Mouse (Mus musculus) heart, embryonic 16.5 days (tissue): ENCODE measurements around the gene Arl6ip1. TPM values are rescaled to one million over a fixed set of nuclear protein-coding genes. Genes with fewer than 3 reads are reported as not detected.

Experiments
- ATAC-seq: fragments of 200-750 bp; cut with Nextera tagmentation; replicated peaks from 2 replicates; pipeline ENCODE4 v1.8.0; 2017; ENCODE audit warnings: moderate number of reproducible peaks; ENCODE audit not compliant: insufficient read depth, low FRiP score; ENCODE audit errors: extremely low read depth
- H3K27ac ChIP-seq: fragments of 300-500 bp; sonication (generic); 2 replicates; pipeline ENCODE4 v1.5.1; 2014; ENCODE audit warnings: mild to moderate bottlenecking, low read length, control low read depth, moderate library complexity
- H3K27me3 ChIP-seq: fragments of 300-500 bp; sonication (generic); 2 replicates; pipeline ENCODE4 v1.6.1; 2014; ENCODE audit warnings: low read length, mixed read lengths; ENCODE audit not compliant: control insufficient read depth, insufficient read depth
- H3K36me3 ChIP-seq: fragments of 300-500 bp; sonication (generic); 2 replicates; pipeline ENCODE4 v1.6.1; 2014; ENCODE audit not compliant: control insufficient read depth, insufficient read depth
- H3K4me1 ChIP-seq: fragments of 300-500 bp; sonication (generic); 2 replicates; pipeline ENCODE4 v1.6.1; 2014; ENCODE audit warnings: low read length, mixed read lengths; ENCODE audit not compliant: control insufficient read depth, insufficient read depth
- H3K4me2 ChIP-seq: fragments of 300-500 bp; sonication (generic); 2 replicates; pipeline ENCODE4 v1.6.1; 2014; ENCODE audit warnings: low read depth, mild to moderate bottlenecking, control low read depth, low read length
- H3K4me3 ChIP-seq: fragments of 300-500 bp; sonication (generic); 2 replicates; pipeline ENCODE4 v1.5.1; 2014; ENCODE audit warnings: mild to moderate bottlenecking, control low read depth, low read length
- H3K9ac ChIP-seq: fragments of 300-500 bp; sonication (generic); 2 replicates; pipeline ENCODE4 v1.6.1; 2014; ENCODE audit warnings: low read length, control low read depth
- H3K9me3 ChIP-seq: fragments of 300-500 bp; sonication (generic); replicated peaks from 2 replicates; pipeline ENCODE4 v1.6.1; 2016; ENCODE audit warnings: low read length; ENCODE audit not compliant: control insufficient read depth
- WGBS: fragments of 180-500 bp; shearing (Covaris S2); extraction: QIAGEN DNeasy Blood & Tissue Kit; methylation state at CpG from one replicate; pipeline ENCODE4 v1.1.7; 2014; 5-methylcytosine and 5-hydroxymethylcytosine counted together
- polyA plus RNA-seq: library from polyadenylated mRNA; unstranded; fragments of >200 nt; fragmentation: Nextera tagmentation; extraction: Ambion mirVana; gene quantifications from 2 replicates; pipeline ENCODE4 v1.2.1, GENCODE M21; 2015

The Arl6ip1 gene
- polyA plus RNA-seq, 1 experiment from 2014 or later: 270 TPM

DNA sequence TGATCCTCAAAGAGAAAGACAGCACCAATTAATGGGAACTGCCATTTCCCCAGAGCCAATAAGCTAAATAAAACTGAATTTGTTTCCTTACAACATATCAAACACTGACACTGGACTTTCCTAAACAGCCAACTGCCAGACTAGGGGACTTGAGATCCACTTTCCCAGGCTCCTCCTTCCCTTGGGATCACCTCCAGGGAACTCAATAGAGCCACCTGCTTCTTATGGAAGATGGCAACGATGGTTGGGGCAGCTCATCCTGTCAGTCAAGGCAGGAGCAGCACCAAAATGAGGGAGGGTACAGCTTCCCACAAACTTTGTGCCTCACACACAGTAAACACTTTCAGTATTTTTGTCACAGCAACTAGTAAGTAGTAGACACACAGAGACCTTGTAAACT is 21.8 kb downstream of the Arl6ip1 start:
- Histone ChIP-seq H3K9me3 (no peaks in the 10 kb centered on the region), H3K27me3 (no peaks in the 10 kb centered on the region), H3K4me2 (no peak overlapping the region), H3K4me3 (no peak overlapping the region), H3K9ac (no peak overlapping the region), H3K27ac (no peak overlapping the region), H3K36me3 (peaks cover 73% of the 10 kb centered on the region), H3K4me1 (peaks cover 22% of the 10 kb centered on the region)
- no peak for ATAC-seq
- WGBS: 54% methylated on average over 1 of the region's 1 CpGs

- WGBS: 61% methylated on average over 5 of the region's 5 CpGs
- Histone ChIP-seq H3K9me3 (no peaks in the 10 kb centered on the region), H3K9ac (no peak overlapping the region), H3K36me3 (peaks cover 46% of the 10 kb centered on the region), H3K27me3 (no peaks in the 10 kb centered on the region), H3K27ac (no peak overlapping the region), H3K4me3 (no peak overlapping the region), H3K4me1 (peaks cover 2% of the 10 kb centered on the region; the same call in 1 of the 2 replicates), H3K4me2 (no peak overlapping the region)
- no peak for ATAC-seq
Observed at GRCm38 (mm10) chr7:118104458-118105052, 24.9 kb downstream of the Arl6ip1 start.

DNA sequence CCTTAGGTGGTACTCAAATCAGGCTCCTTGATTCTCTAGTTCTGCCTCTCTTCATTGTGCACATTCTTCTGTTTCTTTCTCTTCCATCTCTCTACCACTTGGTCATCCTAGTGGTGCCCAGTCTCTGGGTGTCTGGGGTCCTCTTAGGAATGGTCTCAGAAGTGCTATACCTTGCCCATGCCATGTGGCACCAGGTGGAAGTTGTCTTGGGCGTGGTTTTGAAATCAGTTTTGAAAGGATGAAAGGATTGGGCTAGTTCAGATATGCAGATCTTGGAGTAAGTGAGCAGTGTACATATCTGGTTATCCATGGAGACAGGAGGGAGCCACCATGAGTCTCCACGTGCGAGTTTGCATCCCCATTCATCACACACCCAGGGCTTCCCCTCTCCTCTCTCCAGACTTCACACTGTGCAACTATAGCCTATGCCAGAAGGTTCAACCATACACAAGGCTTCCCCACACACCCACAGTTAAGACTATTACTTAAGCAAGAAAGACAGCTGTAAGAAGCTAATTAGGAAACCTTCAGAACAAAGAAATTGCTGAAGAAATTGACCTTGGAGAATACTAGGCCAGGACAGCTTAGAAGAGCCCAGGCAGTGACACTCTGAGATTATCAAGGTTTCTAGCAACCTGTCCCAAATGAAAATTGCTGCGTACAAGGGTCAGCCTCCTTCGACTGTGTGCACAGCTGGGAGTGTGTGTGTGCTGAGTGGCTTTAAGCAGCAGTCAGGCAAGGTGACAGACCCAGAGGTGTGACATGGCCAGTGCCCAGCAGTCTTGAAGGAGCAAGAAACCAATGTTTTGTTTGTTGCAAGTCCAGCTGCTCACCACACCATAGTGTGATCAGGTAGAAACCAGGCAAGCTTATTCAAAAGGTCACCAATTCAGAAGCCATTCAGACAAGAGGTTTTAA is 25.7 kb downstream of the Arl6ip1 start:
- Histone ChIP-seq H3K9ac (no peak overlapping the region), H3K4me1 (peaks cover 2% of the 10 kb centered on the region; the same call in 1 of the 2 replicates), H3K4me2 (no peak overlapping the region), H3K9me3 (no peaks in the 10 kb centered on the region), H3K27me3 (no peaks in the 10 kb centered on the region), H3K36me3 (peaks cover 38% of the 10 kb centered on the region), H3K27ac (no peak overlapping the region), H3K4me3 (no peak overlapping the region)
- WGBS: 46% methylated on average over 5 of the region's 5 CpGs
- 0 out of 2 replicates have a peak, but pooled peaks have one; percentile 14 for ATAC-seq

GRCm38 (mm10) chr7:118102678-118103461 is 26.6 kb downstream of the Arl6ip1 start:
- H3K9me3 ChIP-seq: no peaks in the 10 kb centered on the region
- no peak overlapping the region for H3K4me3 ChIP-seq
- H3K27ac ChIP-seq: no peak overlapping the region
- 30% methylated on average over 4 of the region's 4 CpGs for WGBS
- H3K9ac ChIP-seq: no peak overlapping the region
- H3K36me3 ChIP-seq: peaks cover 29% of the 10 kb centered on the region
- 0 out of 2 replicates have a peak, but pooled peaks have one; percentile 4 for ATAC-seq
- no peaks in the 10 kb centered on the region for H3K27me3 ChIP-seq
- peaks cover 2% of the 10 kb centered on the region; the same call in 1 of the 2 replicates for H3K4me1 ChIP-seq
- no peak overlapping the region for H3K4me2 ChIP-seq

GRCm38 (mm10) chr7:118102231-118102630 is 27.2 kb downstream of the Arl6ip1 start:
- peaks cover 2% of the 10 kb centered on the region; the same call in 1 of the 2 replicates for H3K4me1 ChIP-seq
- no peak for ATAC-seq
- H3K9me3 ChIP-seq: no peaks in the 10 kb centered on the region
- peaks cover 23% of the 10 kb centered on the region for H3K36me3 ChIP-seq
- H3K4me3 ChIP-seq: no peak overlapping the region
- no peak overlapping the region for H3K9ac ChIP-seq
- no peaks in the 10 kb centered on the region for H3K27me3 ChIP-seq
- H3K27ac ChIP-seq: no peak overlapping the region
- H3K4me2 ChIP-seq: no peak overlapping the region
- 42% methylated on average over 4 of the region's 4 CpGs for WGBS

GRCm38 (mm10) chr7:118097615-118098014 is 31.8 kb downstream of the Arl6ip1 start:
- WGBS: 38% methylated on average over 7 of the region's 7 CpGs
- Histone ChIP-seq H3K9ac (no peak overlapping the region), H3K27me3 (no peaks in the 10 kb centered on the region), H3K4me1 (no peaks in the 10 kb centered on the region), H3K9me3 (no peaks in the 10 kb centered on the region), H3K4me2 (no peak overlapping the region), H3K4me3 (no peak overlapping the region), H3K27ac (no peak overlapping the region), H3K36me3 (no peaks in the 10 kb centered on the region)
- 0 out of 2 replicates have a peak, but pooled peaks have one; percentile 8 for ATAC-seq

DNA sequence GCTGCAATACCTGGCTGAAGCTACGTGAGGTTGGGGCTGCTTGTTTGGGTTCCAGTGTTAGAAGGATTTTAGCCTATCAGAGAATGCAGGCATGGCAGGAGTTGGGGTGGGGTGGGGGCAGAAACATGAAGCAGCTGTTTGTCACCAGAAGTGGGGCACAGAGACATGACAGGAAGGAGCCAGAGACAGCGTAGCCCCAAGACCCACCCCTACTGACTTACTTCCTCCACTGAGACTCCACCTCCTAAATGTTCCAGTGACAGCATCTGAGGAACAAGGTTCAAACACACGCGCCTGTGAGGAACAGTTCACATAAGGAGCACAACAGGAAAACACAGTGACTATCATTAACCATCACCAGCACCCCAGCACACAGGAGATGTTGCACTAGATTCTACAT is 49.5 kb downstream of the Arl6ip1 start:
- Histone ChIP-seq H3K4me3 (no peak overlapping the region), H3K27me3 (no peaks in the 10 kb centered on the region), H3K9ac (no peak overlapping the region), H3K9me3 (no peaks in the 10 kb centered on the region), H3K36me3 (no peaks in the 10 kb centered on the region), H3K4me2 (no peak overlapping the region), H3K4me1 (no peaks in the 10 kb centered on the region), H3K27ac (no peak overlapping the region)
- 75% methylated on average over 4 of the region's 4 CpGs for WGBS
- no peak for ATAC-seq

- no peak overlapping the region for H3K27ac ChIP-seq
- ATAC-seq: no peak
- H3K27me3 ChIP-seq: no peaks in the 10 kb centered on the region
- 82% methylated on average over 5 of the region's 5 CpGs for WGBS
- H3K36me3 ChIP-seq: no peaks in the 10 kb centered on the region
- no peaks in the 10 kb centered on the region for H3K9me3 ChIP-seq
- H3K4me1 ChIP-seq: no peaks in the 10 kb centered on the region
- no peak overlapping the region for H3K9ac ChIP-seq
- no peak overlapping the region for H3K4me3 ChIP-seq
- H3K4me2 ChIP-seq: no peak overlapping the region
Observed at GRCm38 (mm10) chr7:118079097-118079496, 50.4 kb downstream of the Arl6ip1 start.
